Mouse (Mus musculus): ENCODE data around the gene Catsperd.
"Not testable (repeated sequence)": the region's sequence is repeated elsewhere in the genome, so short reads cannot be mapped to it uniquely, and the experiment has no call there.

DNA sequence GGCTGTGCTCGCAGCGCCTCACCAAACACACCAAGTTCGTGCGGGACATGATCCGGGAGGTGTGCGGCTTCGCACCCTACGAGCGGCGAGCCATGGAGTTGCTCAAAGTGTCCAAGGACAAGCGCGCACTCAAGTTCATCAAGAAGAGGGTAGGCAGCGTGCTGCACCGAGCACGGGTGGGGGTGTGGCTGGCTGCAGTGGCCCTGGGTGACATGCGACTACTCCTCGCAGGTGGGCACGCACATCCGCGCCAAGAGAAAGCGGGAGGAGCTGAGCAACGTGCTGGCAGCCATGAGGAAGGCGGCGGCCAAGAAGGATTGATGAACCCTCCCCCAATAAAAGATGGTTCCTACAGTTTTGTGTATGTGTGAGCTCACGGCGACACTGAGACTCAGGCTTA, 14.1 kb upstream of the Catsperd start:
- not testable (repeated sequence) for TF ChIP-seq CTCF, EP300 (IDR thresholded peaks at IDR 0.05; ENCODE audit: low read depth)
